Mouse (Mus musculus): Measurements from ENCODE around the gene Bicral.

DNA sequence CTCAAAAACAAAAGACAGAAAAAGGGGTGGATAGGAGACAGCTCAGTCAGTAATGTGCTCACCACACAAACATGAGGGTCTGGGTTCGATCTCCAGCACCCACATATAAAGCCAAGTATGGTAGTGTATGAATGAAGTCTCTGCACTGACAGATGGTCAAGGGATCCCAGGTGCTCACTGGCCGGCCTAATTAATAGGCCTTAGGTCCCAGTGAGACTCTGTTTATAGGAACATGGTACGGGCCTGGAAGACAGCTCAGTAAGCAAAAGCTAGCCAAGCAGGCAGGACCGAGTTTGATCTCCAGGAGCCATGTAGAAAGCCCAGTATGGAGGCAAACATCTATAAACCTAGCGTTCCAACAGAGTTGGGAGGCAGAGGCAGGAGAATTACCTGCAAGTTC lies 18.8 kb upstream of the Bicral start:
- TF ChIP-seq FLI1 (IDR thresholded peaks at IDR 0.05; ENCODE audit: low read length) (no peak), GATA1 (IDR thresholded peaks at IDR 0.05; ENCODE audit: borderline replicate concordance, low read length) (no peak)
